Mouse (Mus musculus) ovary, postnatal 10 days (tissue): ENCODE results near the gene Vsig4.
"Not testable (repeated sequence)": the region's sequence is repeated elsewhere in the genome, so short reads cannot be mapped to it uniquely, and the experiment has no call there.

Source experiments
- DNase-seq: peaks from one replicate; pipeline ENCODE4 v3.0.0; 2022; ENCODE audit warnings: low spot score

The Vsig4 gene

GRCm38 (mm10) chrX:96293338-96293737, at the start of gene Vsig4:
Vsig4 (minus strand) TSS chrX:96293438.
- DNase-seq: no peak

DNA sequence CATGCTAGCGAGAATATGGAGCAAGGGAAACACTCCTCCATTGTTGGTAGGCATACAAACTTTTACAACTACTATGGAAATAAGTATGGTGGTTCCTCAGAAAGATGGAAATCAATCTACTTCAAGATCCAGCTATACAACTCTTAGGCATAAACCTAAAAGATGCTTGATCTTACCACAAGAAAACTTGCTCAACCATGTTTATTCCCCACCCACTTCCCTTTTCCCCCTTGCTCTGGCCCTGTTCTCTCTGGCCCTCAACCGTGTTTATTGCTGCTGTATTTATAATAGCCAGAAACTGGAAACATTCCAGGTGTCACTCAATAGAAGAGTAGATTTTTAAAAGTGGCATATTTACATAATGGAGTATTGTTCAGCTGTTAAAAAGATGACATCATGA, 45.9 kb upstream of the Vsig4 start:
- DNase-seq: no peak

- DNase-seq: no peak
Observed at GRCm38 (mm10) chrX:96329764-96330163, 36.5 kb upstream of the Vsig4 start.

GRCm38 (mm10) chrX:96256509-96256908, 36.7 kb downstream of the Vsig4 start:
- no peak for DNase-seq

DNA sequence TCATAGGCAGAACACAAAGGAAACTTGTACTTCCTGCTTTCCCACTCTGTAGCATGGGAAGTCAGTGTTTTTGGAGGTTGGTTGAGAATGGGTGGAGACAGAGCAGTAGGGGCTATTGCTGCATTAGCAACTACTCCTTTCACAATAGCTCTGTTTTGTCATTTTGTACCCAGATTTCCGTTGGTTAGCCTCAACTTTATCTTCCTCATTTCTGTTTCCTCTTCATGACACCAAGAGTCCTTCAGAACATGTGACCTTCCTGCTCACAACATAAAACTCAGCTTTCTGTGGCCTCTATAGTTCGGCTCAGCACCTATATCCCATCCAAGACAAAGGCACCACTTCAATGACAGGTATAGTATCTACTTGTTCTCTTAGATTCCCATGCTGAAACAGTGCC, 53.6 kb downstream of the Vsig4 start:
- DNase-seq: no peak

- no peak for DNase-seq
Observed at GRCm38 (mm10) chrX:96239037-96239436, 54.2 kb downstream of the Vsig4 start.

DNA sequence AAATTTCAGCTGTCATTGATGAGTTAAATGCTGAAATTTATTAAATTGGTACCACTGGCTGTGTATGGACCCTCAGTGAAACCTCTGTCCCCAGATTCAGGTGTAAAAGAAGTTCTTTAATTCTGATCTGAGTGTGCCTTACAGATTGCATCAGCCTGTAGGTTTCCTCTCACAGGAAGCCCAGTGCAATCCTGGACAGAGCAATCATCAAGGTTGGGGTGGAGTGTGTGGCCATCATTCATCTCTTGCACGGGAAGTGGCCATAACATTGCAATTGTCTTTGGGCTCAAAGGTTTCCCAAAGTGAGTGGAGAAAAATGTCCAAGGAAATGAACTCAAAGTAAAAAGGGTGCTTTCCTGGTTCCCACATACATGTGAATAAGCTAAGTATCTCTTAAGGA, 57.5 kb downstream of the Vsig4 start:
- DNase-seq: no peak

DNA sequence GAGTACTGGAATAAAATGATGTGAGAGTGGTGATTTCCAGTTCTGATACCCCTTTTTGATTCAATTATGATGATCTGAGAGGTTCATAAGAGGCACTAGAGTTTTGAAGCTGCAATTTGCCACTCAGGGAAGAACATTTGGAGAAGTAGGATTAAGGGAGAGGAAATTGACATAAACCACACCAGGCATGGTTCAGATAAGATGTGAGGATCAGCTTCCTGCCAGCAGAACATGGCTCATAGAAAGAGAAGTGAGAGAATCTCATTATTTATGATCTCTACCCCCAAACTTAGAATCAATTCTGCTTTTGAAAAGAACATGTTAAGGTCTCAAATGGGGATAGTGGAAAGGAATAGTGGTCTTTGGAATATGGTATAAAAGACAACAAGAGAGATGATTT, 66.2 kb downstream of the Vsig4 start:
- DNase-seq: no peak

GRCm38 (mm10) chrX:96225474-96225873, 67.8 kb downstream of the Vsig4 start:
- no peak for DNase-seq

DNA sequence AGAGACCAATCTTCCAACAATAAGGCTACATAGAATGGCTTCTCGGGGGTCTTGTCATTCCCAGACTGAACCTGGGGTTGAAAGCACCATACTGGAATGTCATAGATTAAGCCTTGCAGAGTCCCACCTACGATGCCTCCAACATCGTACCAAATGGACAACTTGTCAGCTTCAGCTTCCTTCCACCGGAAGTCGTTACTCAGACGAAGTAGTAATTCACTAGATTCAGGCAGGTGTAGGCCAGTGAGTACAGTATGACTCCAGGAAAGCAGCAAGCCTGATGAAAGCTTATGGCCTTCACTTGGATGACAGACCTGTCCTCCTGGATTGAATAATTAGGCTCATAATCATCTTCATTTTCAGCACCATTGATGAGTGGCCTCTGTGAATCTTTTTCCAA, 69.0 kb downstream of the Vsig4 start:
- no peak for DNase-seq

DNA sequence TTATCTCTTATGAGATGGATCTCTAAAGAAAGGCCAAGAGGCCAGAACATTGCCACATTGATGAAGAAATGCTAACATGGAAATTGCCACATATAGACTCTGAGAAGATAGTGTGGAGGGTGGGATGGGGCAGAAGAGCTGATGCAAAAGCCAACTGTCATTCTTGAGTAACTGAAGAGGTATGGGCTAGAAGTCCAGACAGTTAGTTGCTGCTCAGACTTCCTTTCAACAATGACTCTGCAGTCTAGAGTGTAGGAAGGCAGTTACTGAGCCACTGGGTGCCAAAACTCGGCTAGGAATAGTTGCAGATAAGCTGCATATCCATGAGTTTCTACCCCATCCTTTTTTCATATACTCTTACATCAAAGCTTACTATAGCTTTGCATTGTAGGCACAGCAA, 75.2 kb downstream of the Vsig4 start:
- DNase-seq: no peak

DNA sequence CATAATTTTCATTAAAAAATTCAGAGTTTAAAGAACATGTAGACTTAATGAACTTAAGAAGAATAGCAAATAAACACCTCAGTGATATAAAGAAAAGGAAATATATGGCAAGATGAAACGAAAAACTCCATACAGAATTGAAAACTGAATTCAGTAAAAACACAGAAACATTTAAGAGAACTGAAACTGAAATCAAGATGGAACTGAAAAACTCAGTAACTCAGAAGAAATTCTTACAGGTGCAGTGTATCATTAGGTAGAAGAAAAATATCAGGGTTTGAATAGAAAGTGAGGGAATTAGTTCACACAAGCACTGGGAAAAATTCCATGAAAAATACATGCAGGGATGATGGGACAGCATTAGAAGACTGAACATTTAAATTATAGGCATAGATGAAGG, 86.4 kb downstream of the Vsig4 start:
- no peak for DNase-seq

DNA sequence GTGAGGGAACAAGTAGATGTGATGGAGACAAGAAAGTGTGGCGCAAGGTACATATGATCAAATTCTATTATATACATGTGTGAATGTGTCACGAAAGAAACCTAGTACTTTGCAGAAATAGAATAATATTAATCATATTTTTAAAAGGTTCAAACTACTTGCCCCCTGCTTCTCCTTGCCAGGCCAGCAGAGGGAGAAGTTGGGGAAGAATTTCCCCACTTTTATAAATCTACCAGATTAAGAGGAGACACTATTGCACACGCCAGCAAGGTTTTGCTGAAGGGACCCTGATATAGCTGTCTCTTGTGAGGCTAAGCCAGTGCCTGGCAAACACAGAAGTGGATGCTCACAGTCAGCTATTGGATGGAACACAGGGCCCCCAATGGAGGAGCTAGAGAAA, 88.1 kb downstream of the Vsig4 start:
- not testable (repeated sequence) for DNase-seq
